9 mouse cellular contexts compared by ENCODE assay signal in genomic region chr15:83030884-83031283, GRCm38 (mm10). TPM values are rescaled to one million over a fixed set of nuclear protein-coding genes. Genes with fewer than 3 reads are reported as not detected.
DNase-seq lines count a peak whose midpoint lies in the region; ATAC-seq lines count a peak whose summit lies in the region.
"Had no signal": no experiment of that assay in that cellular context is flagged by ENCODE, and none has a peak within 500 bp of the region (broad histone marks: within the 10 kb centered on the region; RNA-seq: fewer than 3 reads in every experiment).

No protein-coding gene starts in this region.

- WGBS in heart, embryonic 13.5 days: 71% methylated on average over 4 of the region's 4 CpGs
- 67% methylated on average over 4 of the region's 4 CpGs for WGBS in midbrain, embryonic 10.5 days
- 59% methylated on average over 4 of the region's 4 CpGs for WGBS in midbrain, embryonic 16.5 days
- WGBS in liver, embryonic 16.5 days (ENCODE audit: insufficient replicate concordance): 27% methylated on average over 4 of the region's 4 CpGs
- WGBS in stomach, embryonic 16.5 days: 55% methylated on average over 4 of the region's 4 CpGs

- H3K9ac ChIP-seq in heart, embryonic 13.5 days: no peak overlapping the region
- H3K9ac ChIP-seq in midbrain, embryonic 16.5 days (ENCODE audit: low read depth, low read length): no peak overlapping the region
- no peak overlapping the region for H3K9ac ChIP-seq in liver, embryonic 16.5 days (ENCODE audit: low read depth, low read length)
- H3K9ac ChIP-seq in stomach, embryonic 16.5 days (ENCODE audit: low read length): no peak overlapping the region

- no peak for ATAC-seq in heart, embryonic 13.5 days (ENCODE audit: extremely low read depth, insufficient number of reproducible peaks, low FRiP score, low TSS enrichment)
- ATAC-seq in midbrain, embryonic 16.5 days: no peak
- no peak for ATAC-seq in liver, embryonic 16.5 days (ENCODE audit: low read depth)
- no peak for ATAC-seq in stomach, embryonic 16.5 days (ENCODE audit: insufficient read depth, low FRiP score)

- H3K27me3 ChIP-seq in heart, embryonic 13.5 days (replicated peaks): peaks cover 71% of the 10 kb centered on the region
- H3K27me3 ChIP-seq in midbrain, embryonic 10.5 days (ENCODE audit: low read depth, poor library complexity, severe bottlenecking): peaks cover 77% of the 10 kb centered on the region
- no peaks in the 10 kb centered on the region; the same call in 1 of the 2 replicates for H3K27me3 ChIP-seq in midbrain, embryonic 16.5 days (ENCODE audit: control insufficient read depth, insufficient read depth, low read depth, low read length)
- H3K27me3 ChIP-seq in liver, embryonic 16.5 days (ENCODE audit: control insufficient read depth, insufficient read depth, low read depth, low read length): no peaks in the 10 kb centered on the region; the same call in none of the 2 replicates
- H3K27me3 ChIP-seq in stomach, embryonic 16.5 days (ENCODE audit: control insufficient read depth, insufficient read depth, low read length): peaks cover 9% of the 10 kb centered on the region; the same call in 1 of the 2 replicates

- no peaks in the 10 kb centered on the region for H3K36me3 ChIP-seq in heart, embryonic 13.5 days
- no peaks in the 10 kb centered on the region for H3K36me3 ChIP-seq in midbrain, embryonic 10.5 days
- H3K36me3 ChIP-seq in midbrain, embryonic 16.5 days (ENCODE audit: control insufficient read depth, insufficient read depth, low read length): no peaks in the 10 kb centered on the region
- no peaks in the 10 kb centered on the region for H3K36me3 ChIP-seq in liver, embryonic 16.5 days (ENCODE audit: control insufficient read depth, insufficient read depth)
- no peaks in the 10 kb centered on the region for H3K36me3 ChIP-seq in stomach, embryonic 16.5 days (ENCODE audit: control insufficient read depth, insufficient read depth, low read length)

- H3K4me1 ChIP-seq in heart, embryonic 13.5 days: peaks cover 58% of the 10 kb centered on the region
- peaks cover 86% of the 10 kb centered on the region for H3K4me1 ChIP-seq in midbrain, embryonic 10.5 days
- peaks cover 42% of the 10 kb centered on the region for H3K4me1 ChIP-seq in midbrain, embryonic 16.5 days (ENCODE audit: control insufficient read depth, insufficient read depth, low read length)
- H3K4me1 ChIP-seq in liver, embryonic 16.5 days (ENCODE audit: control insufficient read depth, low read depth, low read length): no peaks in the 10 kb centered on the region
- H3K4me1 ChIP-seq in stomach, embryonic 16.5 days (ENCODE audit: control insufficient read depth, insufficient read depth, low read length): peaks cover 23% of the 10 kb centered on the region

- no peak overlapping the region for H3K4me3 ChIP-seq in heart, embryonic 13.5 days
- H3K4me3 ChIP-seq in midbrain, embryonic 10.5 days: no peak overlapping the region
- no peak overlapping the region for H3K4me3 ChIP-seq in midbrain, embryonic 16.5 days (ENCODE audit: low read depth, low read length)
- H3K4me3 ChIP-seq in liver, embryonic 16.5 days (ENCODE audit: low read depth, low read length): peak overlapping the region; percentile 48
- H3K4me3 ChIP-seq in stomach, embryonic 16.5 days (replicated peaks; ENCODE audit: low read length): no peak overlapping the region; the same call in 1 of the 2 replicates
- H3K4me3 ChIP-seq: left cerebral cortex, adult 2 months had no signal

- no peak overlapping the region for H3K4me2 ChIP-seq in heart, embryonic 13.5 days
- no peak overlapping the region for H3K4me2 ChIP-seq in midbrain, embryonic 16.5 days (ENCODE audit: low read length)
- no peak overlapping the region; the same call in 1 of the 2 replicates for H3K4me2 ChIP-seq in liver, embryonic 16.5 days (ENCODE audit: low read depth, low read length)
- no peak overlapping the region for H3K4me2 ChIP-seq in stomach, embryonic 16.5 days (ENCODE audit: low read depth, low read length)

- H3K9me3 ChIP-seq in heart, embryonic 13.5 days: no peaks in the 10 kb centered on the region
- no peaks in the 10 kb centered on the region for H3K9me3 ChIP-seq in midbrain, embryonic 10.5 days (replicated peaks)
- H3K9me3 ChIP-seq in midbrain, embryonic 16.5 days (replicated peaks; ENCODE audit: control insufficient read depth, low read length, poor library complexity, severe bottlenecking): no peaks in the 10 kb centered on the region
- no peaks in the 10 kb centered on the region for H3K9me3 ChIP-seq in liver, embryonic 16.5 days (replicated peaks; ENCODE audit: control insufficient read depth, low read length)
- H3K9me3 ChIP-seq in stomach, embryonic 16.5 days (replicated peaks; ENCODE audit: control insufficient read depth, low read length): no peaks in the 10 kb centered on the region

- DNase-seq in heart, adult 8-10 months (ENCODE audit: low spot score): no peak
- DNase-seq in midbrain, embryonic 10.5 days (ENCODE audit: low spot score): no peak
- DNase-seq in adrenal gland, adult 18-20 months (ENCODE audit: low spot score in 2 of 2): no peak
- DNase-seq in gastrocnemius, adult 8-10 months (ENCODE audit: low spot score in 2 of 2): no peak

- peak overlapping the region; percentile 10; the same call in 1 of the 2 replicates for H3K27ac ChIP-seq in heart, embryonic 13.5 days (replicated peaks)
- H3K27ac ChIP-seq in midbrain, embryonic 10.5 days (replicated peaks): peak overlapping the region; percentile 85
- H3K27ac ChIP-seq in midbrain, embryonic 16.5 days (ENCODE audit: low read length): no peak overlapping the region
- no peak overlapping the region for H3K27ac ChIP-seq in liver, embryonic 16.5 days (ENCODE audit: low read length)
- H3K27ac ChIP-seq in stomach, embryonic 16.5 days (ENCODE audit: low read length): peak overlapping the region; percentile 29
- H3K27ac ChIP-seq: left cerebral cortex, adult 2 months had no signal

RNA-seq across cellular contexts. Expression of gene Nfam1, which starts 2.2 kb away (rescaled TPM):
- 2.0 and 2.1 TPM in 2 replicates for polyA plus RNA-seq in heart, embryonic 13.5 days (2015; fragmentation: Nextera tagmentation; extraction: Ambion mirVana)
- total RNA-seq in heart, adult 8-10 months (2022): 1 to 10 TPM; 1.1 to 4.8 (median 1.5) TPM
- 4.3 and 4.6 TPM in 2 replicates for polyA plus RNA-seq in midbrain, embryonic 10.5 days (2016; fragmentation: Nextera tagmentation; extraction: Ambion mirVana)
- 2.6 and 3.0 TPM in 2 replicates for polyA plus RNA-seq in midbrain, embryonic 16.5 days (2015; fragmentation: Nextera tagmentation; extraction: Ambion mirVana)
- 12.5 and 14.3 TPM in 2 replicates for polyA plus RNA-seq in liver, embryonic 16.5 days (2015; fragmentation: Nextera tagmentation; extraction: Ambion mirVana)
- 5.6 and 7.4 TPM in 2 replicates for polyA plus RNA-seq in stomach, embryonic 16.5 days (2015; fragmentation: Nextera tagmentation; extraction: Ambion mirVana)
- 1 to 10 TPM; 3.2 to 4.1 TPM for total RNA-seq in adrenal gland, adult 18-20 months (2021)
- total RNA-seq in gastrocnemius, adult 8-10 months (2022): under 1 TPM; 0.12 to 0.43 (median 0.28) TPM

RNA-seq across cellular contexts. Expression of gene Tcf20, which starts 43.2 kb away (rescaled TPM):
- polyA plus RNA-seq in heart, embryonic 13.5 days (2015; fragmentation: Nextera tagmentation; extraction: Ambion mirVana): 4.6 and 4.8 TPM in 2 replicates
- 10 to 100 TPM; 56.2 to 63.4 (median 59.7) TPM for total RNA-seq in heart, adult 8-10 months (2022)
- 7.5 and 8.4 TPM in 2 replicates for polyA plus RNA-seq in midbrain, embryonic 10.5 days (2016; fragmentation: Nextera tagmentation; extraction: Ambion mirVana)
- polyA plus RNA-seq in midbrain, embryonic 16.5 days (2015; fragmentation: Nextera tagmentation; extraction: Ambion mirVana): 13.0 and 13.6 TPM in 2 replicates
- polyA plus RNA-seq in liver, embryonic 16.5 days (2015; fragmentation: Nextera tagmentation; extraction: Ambion mirVana): 2.1 and 2.4 TPM in 2 replicates
- 7.1 and 8.0 TPM in 2 replicates for polyA plus RNA-seq in stomach, embryonic 16.5 days (2015; fragmentation: Nextera tagmentation; extraction: Ambion mirVana)
- 10 to 100 TPM; 84.4 to 91.1 TPM for total RNA-seq in adrenal gland, adult 18-20 months (2021)
- 10 to 100 TPM; 28.0 to 36.3 (median 32.1) TPM for total RNA-seq in gastrocnemius, adult 8-10 months (2022)

RNA-seq across cellular contexts. Expression of gene Serhl, which starts 58.4 kb away (rescaled TPM):
- 61.0 and 62.8 TPM in 2 replicates for polyA plus RNA-seq in heart, embryonic 13.5 days (2015; fragmentation: Nextera tagmentation; extraction: Ambion mirVana)
- 10 to 100 TPM; 47.4 to 64.0 (median 62.0) TPM for total RNA-seq in heart, adult 8-10 months (2022)
- polyA plus RNA-seq in midbrain, embryonic 10.5 days (2016; fragmentation: Nextera tagmentation; extraction: Ambion mirVana): 54.2 and 56.0 TPM in 2 replicates
- 29.6 and 29.7 TPM in 2 replicates for polyA plus RNA-seq in midbrain, embryonic 16.5 days (2015; fragmentation: Nextera tagmentation; extraction: Ambion mirVana)
- 15.8 and 16.6 TPM in 2 replicates for polyA plus RNA-seq in liver, embryonic 16.5 days (2015; fragmentation: Nextera tagmentation; extraction: Ambion mirVana)
- 61.0 and 63.7 TPM in 2 replicates for polyA plus RNA-seq in stomach, embryonic 16.5 days (2015; fragmentation: Nextera tagmentation; extraction: Ambion mirVana)
- 10 to 100 TPM; 47.9 to 53.1 TPM for total RNA-seq in adrenal gland, adult 18-20 months (2021)
- total RNA-seq in gastrocnemius, adult 8-10 months (2022): 10 to 100 TPM; 19.2 to 30.2 (median 25.4) TPM

Comparison
In these comparisons a context has a peak if more than half of its experiments do, and no peak if none do; other contexts are left out.
1. H3K27ac ChIP-seq: peak in heart, embryonic 13.5 days (single experiment), midbrain, embryonic 10.5 days (single experiment) and stomach, embryonic 16.5 days (single experiment); none in midbrain, embryonic 16.5 days (single experiment) and liver, embryonic 16.5 days (single experiment).